Mouse (Mus musculus) G1E (cell line): ENCODE measurements at regions not wholly inside any gene's neighbourhood (a gene's known extent, or its start where the extent isn't known, plus 50 kb on each side); places are given as distances from the start of the nearest gene placed in this dataset.

Source experiments
- CTCF ChIP-seq: IDR thresholded peaks from 2 replicates; pipeline ENCODE4 v1.5.1; 2012; ENCODE audit warnings: low read depth, low read length, inconsistent platforms, mixed read lengths
- GATA2 ChIP-seq: IDR thresholded peaks from 2 replicates; pipeline ENCODE4 v1.6.1; 2012; ENCODE audit warnings: low read depth, low read length, inconsistent platforms, borderline replicate concordance
- TAL1 ChIP-seq: conservative IDR thresholded peaks from 2 replicates; pipeline ENCODE4 v1.6.1; 2012; ENCODE audit warnings: low read depth, low read length, inconsistent platforms, mixed read lengths

GRCm38 (mm10) chr8:92761959-92762600, 65.0 kb upstream of the Mmp2 start:
- TF ChIP-seq CTCF (no peak), TAL1 (no peak), GATA2 (no peak)
